Mouse (Mus musculus) hematopoietic stem cell, adult 5-6 weeks (primary cell): ENCODE measurements around the gene Mgst2. TPM values are rescaled to one million over a fixed set of nuclear protein-coding genes. Genes with fewer than 3 reads are reported as not detected.
A peak's percentile ranks its signal among the peaks of the same experiment; 100 is the strongest.

Experiments used
- ATAC-seq, 2 experiments: fragments of 125-278 bp in 1 of 2; replicated peaks in 1 of 2; 2 replicates each; pipeline ENCODE4 v1.8.0; 2016 to 2017; ENCODE audit warnings: inconsistent platforms in 2 of 2, mild to moderate bottlenecking in 2 of 2, moderate number of reproducible peaks in 2 of 2, low read depth in 1 of 2, moderate TSS enrichment in 1 of 2; ENCODE audit not compliant: low FRiP score in 2 of 2, poor library complexity in 2 of 2, severe bottlenecking in 2 of 2, insufficient read depth in 1 of 2, low TSS enrichment in 1 of 2
- total RNA-seq: library from RNA; stranded (forward); fragments of 172-1452, 232-1000 nt; gene quantifications from 2 replicates; pipeline ENCODE4 v1.2.3, GENCODE M21; 2017

Gene Mgst2
- 10.5 and 27.9 TPM in 2 replicates for total RNA-seq

GRCm38 (mm10) chr3:51660060-51660459 is at the start of gene Mgst2:
Gene Mgst2, plus strand, starts transcription at chr3:51660360.
- no peak for ATAC-seq

GRCm38 (mm10) chr3:51611972-51612371 is 48.2 kb upstream of the Mgst2 start:
- ATAC-seq: peak; percentile 97 to 99

GRCm38 (mm10) chr3:51612398-51613356 is 47.5 kb upstream of the Mgst2 start:
- no peak for ATAC-seq

- ATAC-seq: no peak
These were observed 45.9 kb upstream of the Mgst2 start for GRCm38 (mm10) chr3:51614278-51614677.

- ATAC-seq: no peak
These were observed 36.2 kb upstream of the Mgst2 start for GRCm38 (mm10) chr3:51623956-51624355.

GRCm38 (mm10) chr3:51627741-51628140 is 32.4 kb upstream of the Mgst2 start:
- ATAC-seq: no peak

GRCm38 (mm10) chr3:51628977-51629376 is 31.2 kb upstream of the Mgst2 start:
- peak in 1 of 2 experiments; percentile 17; a peak in 1 of 4 replicates for ATAC-seq

GRCm38 (mm10) chr3:51630746-51631145 is 29.4 kb upstream of the Mgst2 start:
- ATAC-seq: no peak

GRCm38 (mm10) chr3:51631971-51632370 is 28.2 kb upstream of the Mgst2 start:
- ATAC-seq: no peak

GRCm38 (mm10) chr3:51634451-51634850 is 25.7 kb upstream of the Mgst2 start:
- no peak for ATAC-seq

- no peak for ATAC-seq
These were observed 24.2 kb upstream of the Mgst2 start for GRCm38 (mm10) chr3:51635960-51636359.

GRCm38 (mm10) chr3:51636700-51637099 is 23.5 kb upstream of the Mgst2 start:
- ATAC-seq: peak; percentile 73 to 80

- no peak for ATAC-seq
These were observed 22.8 kb upstream of the Mgst2 start for GRCm38 (mm10) chr3:51637326-51637725.

- ATAC-seq: no peak
These were observed 21.9 kb upstream of the Mgst2 start for GRCm38 (mm10) chr3:51638260-51638659.

GRCm38 (mm10) chr3:51645484-51645883 is 14.7 kb upstream of the Mgst2 start:
- ATAC-seq: no peak

GRCm38 (mm10) chr3:51646301-51646700 is 13.9 kb upstream of the Mgst2 start:
- no peak for ATAC-seq

- no peak for ATAC-seq
These were observed 12.8 kb upstream of the Mgst2 start for GRCm38 (mm10) chr3:51647356-51647755.

- ATAC-seq: peak; percentile 76 to 77
These were observed 12.0 kb upstream of the Mgst2 start for GRCm38 (mm10) chr3:51648037-51648664.
